Mouse (Mus musculus) frontal cortex, postnatal 25 days (tissue): ENCODE measurements around the gene Fbp2.

Source experiments
- DNase-seq, 2 experiments: peaks; one replicate each; pipeline ENCODE4 v3.0.0; 2022; ENCODE audit warnings: low spot score in 2 of 2

Gene Fbp2

GRCm38 (mm10) chr13:62857941-62858915, at the start of gene Fbp2:
Fbp2 (minus strand) TSS chr13:62858422.
- DNase-seq: no peak

- DNase-seq: no peak
Observed at GRCm38 (mm10) chr13:62907527-62908162, 49.4 kb upstream of the Fbp2 start.

DNA sequence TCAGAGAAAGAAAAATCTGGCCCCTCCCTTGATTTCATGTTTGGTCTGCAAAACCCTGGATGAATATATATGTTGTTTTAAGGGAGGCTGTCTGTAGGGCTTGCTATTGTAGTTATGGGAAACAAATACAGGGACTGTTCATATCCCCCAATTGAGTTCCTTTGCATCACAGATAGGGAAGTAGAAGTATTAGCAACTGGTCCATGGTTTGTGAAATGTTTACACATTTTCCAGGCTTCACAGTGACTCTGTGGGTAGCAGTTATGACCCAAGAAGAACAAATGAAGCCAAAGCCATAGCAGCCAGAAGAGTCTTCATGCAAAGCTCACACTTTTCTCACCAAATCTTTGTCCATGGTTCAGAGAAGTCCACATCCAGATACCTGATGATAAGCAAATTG, 42.9 kb upstream of the Fbp2 start:
- DNase-seq: no peak

- no peak for DNase-seq
Observed at GRCm38 (mm10) chr13:62897927-62898646, 39.9 kb upstream of the Fbp2 start.

- no peak for DNase-seq
Observed at GRCm38 (mm10) chr13:62893044-62893842, 35.0 kb upstream of the Fbp2 start.

- no peak for DNase-seq
Observed at GRCm38 (mm10) chr13:62889311-62889710, 31.1 kb upstream of the Fbp2 start.

DNA sequence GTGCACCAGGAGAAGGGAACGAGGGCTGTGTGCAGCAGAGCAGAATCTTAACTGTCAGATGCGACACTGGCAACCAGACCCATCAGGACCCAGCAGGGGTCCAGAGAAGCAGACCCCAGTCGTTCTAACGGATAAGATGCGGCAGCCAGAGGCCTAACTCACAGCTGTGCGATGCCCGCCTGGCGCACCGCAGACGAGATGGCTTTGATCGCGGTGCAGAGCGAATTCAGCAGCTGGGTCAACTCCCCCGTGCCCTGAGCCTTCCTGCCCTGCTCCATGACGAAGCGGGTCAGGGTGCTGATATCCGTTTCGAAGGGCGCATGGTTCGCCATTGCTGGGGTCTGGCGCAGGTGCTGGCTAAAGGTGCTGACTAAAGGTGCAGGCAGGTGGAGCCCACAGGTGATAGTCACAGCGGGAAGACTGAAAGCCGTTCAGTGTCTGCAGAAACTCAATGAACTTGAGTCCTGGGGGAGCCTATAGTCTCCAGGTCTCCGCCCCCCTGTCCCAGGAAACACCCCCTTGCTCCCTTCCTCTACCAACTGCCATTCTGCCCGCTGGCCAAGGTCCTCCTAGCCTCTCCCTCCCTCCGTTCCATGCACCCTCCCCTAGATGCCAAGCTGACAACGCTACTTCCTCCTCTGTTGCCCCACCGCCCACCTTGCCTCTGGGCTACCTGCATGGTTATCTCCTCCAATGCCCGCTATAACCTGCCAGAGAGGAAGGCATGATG, 29.7 kb upstream of the Fbp2 start, which contains the start of gene Fbp1:
TSS of gene Fbp1 (minus strand) at position 571 of the 730 bp plus-strand sequence.
- no peak for DNase-seq

- DNase-seq: no peak
Observed at GRCm38 (mm10) chr13:62884536-62884935, 26.3 kb upstream of the Fbp2 start.

GRCm38 (mm10) chr13:62883925-62884324, 25.7 kb upstream of the Fbp2 start:
- no peak for DNase-seq

GRCm38 (mm10) chr13:62883436-62883835, 25.2 kb upstream of the Fbp2 start:
- DNase-seq: no peak

- DNase-seq: no peak
Observed at GRCm38 (mm10) chr13:62882856-62883255, 24.6 kb upstream of the Fbp2 start.

- DNase-seq: no peak
Observed at GRCm38 (mm10) chr13:62881336-62881735, 23.1 kb upstream of the Fbp2 start.

DNA sequence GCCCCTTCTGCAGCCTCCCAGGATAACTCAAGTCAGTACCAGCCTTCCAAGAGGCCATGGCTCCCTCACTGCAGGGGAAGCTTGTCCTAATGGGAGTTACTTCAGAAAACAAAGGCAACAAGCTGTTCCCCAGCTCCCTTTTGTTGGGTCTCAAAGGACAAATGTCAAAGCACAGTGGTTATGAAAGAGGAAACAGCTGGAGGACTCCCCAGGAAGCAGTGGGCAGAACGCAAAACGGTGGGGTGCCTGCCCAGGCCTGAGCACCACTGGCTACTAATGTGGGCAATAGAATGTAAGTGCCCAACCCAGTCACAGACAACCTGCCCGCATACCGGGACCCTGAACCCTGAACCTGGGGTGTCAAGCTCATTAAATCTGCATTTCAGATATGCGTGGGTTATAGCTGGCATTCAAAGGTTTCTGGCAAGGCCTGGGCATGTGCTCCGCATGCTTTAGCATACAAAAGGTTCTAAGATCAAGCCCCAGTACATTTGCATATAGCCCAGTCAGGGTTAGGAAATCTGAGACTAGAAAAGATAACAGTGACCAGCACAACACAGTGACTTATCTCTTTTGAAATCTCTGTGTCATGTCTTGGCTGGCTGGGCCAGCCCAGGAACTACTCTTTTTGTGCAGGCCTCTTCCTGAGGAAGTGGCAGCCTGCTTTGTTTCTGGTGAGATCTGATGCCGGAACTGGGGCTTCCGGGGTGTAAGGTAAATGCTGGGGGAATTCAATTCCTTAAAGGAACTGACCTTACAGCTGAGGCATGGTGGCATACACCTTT, 21.8 kb upstream of the Fbp2 start:
- no peak for DNase-seq

DNA sequence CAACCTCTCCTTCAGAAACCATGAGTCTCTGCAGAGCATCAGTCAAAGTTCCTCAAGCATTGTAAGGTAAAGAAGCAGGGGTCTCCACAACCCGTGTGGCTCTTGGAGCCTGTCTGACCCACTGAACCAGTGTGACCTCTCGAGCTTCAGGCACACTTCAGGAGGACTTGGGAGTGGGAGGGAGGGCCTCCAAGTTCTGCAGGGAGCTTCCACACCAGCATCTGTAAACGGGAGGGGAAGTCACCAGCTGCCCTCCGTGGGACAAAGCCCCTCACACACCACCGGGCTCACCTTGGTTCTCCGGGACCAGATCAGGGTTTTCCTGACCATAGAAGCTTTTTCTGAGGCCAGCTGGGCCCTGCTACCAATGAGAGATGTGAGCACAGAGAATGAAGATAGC, 21.2 kb upstream of the Fbp2 start:
- no peak for DNase-seq

GRCm38 (mm10) chr13:62877247-62877646, 19.0 kb upstream of the Fbp2 start:
- DNase-seq: no peak

DNA sequence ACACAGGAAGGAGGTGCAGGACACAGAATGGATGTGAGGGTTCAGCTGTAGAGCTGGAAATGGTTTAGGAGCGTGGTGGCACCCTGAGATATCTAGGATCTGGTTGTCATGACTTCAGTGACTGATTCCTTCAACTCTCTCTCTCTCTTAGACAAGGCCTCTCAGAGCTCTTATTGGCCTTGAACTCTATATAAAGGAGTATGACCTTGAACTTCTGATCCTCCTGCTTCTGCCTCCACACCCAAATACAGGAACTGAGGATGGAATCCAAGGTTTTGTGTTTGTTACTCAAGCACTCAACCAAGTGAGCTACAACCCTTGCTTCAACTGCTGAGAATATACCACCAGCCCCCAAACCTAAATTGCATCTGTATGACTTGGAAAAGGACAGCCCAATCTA, 17.9 kb upstream of the Fbp2 start:
- no peak for DNase-seq

- DNase-seq: no peak
Observed at GRCm38 (mm10) chr13:62872252-62872651, 14.0 kb upstream of the Fbp2 start.

GRCm38 (mm10) chr13:62870605-62871004, 12.4 kb upstream of the Fbp2 start:
- no peak for DNase-seq

DNA sequence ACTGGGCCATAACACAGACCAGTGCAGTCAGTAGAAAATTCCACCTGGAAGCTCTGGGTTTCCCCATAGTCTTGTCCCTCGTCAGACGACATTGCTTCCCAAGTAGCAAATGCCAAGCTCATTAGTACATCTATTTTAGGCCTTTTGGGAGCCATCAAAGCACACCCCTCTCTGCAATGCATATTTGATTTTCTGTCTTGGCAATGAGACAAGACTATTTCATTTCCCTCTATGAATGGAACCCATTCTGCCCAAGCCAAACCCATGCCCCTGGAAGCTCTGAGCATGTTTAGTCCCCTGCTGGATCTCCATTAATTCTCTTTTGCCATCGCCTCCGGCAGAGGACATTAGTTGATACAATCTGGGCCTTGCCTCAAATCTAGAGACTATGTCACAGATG, 8.6 kb upstream of the Fbp2 start:
- DNase-seq: no peak
